Mouse (Mus musculus) heart, postnatal 4 days (tissue): ENCODE data around the gene Nat8f5. TPM values are rescaled to one million over a fixed set of nuclear protein-coding genes. Genes with fewer than 3 reads are reported as not detected.
"Not testable (repeated sequence)": the region's sequence is repeated elsewhere in the genome, so short reads cannot be mapped to it uniquely, and the experiment has no call there.

Source experiments
- DNase-seq: peaks from one replicate; pipeline ENCODE4 v3.0.0; 2021
- microRNA-seq, 2 experiments: library from miRNA; unstranded; fragments of <30 nt; microRNA quantifications; one replicate each; pipeline ENCODE4 v1.2.0; 2021 to 2022
- total RNA-seq, 2 experiments: library from RNA; stranded (reverse); gene quantifications; 2 replicates each; pipeline ENCODE4 v1.2.3; 2021

Nat8f5 gene
- total RNA-seq, 2 experiments from 2014 or later = not detected

DNA sequence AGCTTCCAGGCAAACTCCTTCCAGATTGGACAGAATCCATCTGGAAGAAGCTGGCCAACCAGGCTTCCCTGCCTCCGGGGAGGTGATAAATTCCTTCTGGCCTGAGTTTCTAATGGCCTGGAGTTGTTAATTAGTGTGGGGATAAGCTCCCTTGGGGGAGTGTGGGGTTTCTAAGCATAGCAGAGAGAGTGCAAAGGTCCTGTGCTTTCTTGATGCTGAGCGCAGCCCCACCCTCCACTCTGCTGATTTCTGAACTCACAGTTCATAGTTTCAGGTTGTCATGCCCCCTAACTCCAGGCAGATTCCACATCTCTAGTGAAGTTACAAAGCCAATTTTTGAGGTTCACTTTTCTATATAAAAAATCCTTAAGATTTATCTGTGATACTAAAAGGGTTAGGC, 14.3 kb upstream of the Nat8f5 start:
- DNase-seq = not testable (repeated sequence)

DNA sequence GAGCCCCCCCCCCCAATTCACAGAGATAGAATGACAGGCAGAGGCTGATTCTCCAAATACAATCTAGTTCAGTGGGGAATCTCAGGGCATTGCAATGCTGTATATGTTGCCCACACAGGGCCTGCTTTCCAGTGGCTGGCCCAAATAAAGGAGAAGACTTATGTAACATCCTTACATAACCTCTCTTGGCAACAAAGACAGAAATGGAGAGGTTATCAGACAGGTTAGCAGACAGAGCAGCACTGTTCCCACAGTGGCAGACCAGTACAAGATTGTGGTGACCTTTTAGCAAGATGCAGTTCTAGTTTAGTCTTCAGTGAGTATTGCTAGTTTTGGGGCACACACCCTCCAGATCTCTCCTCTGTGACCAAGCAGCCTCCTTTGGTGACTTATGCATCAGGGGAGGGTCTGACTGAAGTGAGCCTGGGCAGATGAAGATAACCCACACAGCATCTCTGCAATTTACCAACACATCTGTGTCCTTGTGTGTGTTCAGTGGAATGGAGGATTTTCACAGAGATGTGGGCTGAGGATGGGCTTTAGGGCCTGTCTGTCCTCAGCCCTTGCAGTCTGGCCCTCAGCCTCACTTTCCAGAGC, 13.8 kb upstream of the Nat8f5 start:
- DNase-seq = not testable (repeated sequence)

DNA sequence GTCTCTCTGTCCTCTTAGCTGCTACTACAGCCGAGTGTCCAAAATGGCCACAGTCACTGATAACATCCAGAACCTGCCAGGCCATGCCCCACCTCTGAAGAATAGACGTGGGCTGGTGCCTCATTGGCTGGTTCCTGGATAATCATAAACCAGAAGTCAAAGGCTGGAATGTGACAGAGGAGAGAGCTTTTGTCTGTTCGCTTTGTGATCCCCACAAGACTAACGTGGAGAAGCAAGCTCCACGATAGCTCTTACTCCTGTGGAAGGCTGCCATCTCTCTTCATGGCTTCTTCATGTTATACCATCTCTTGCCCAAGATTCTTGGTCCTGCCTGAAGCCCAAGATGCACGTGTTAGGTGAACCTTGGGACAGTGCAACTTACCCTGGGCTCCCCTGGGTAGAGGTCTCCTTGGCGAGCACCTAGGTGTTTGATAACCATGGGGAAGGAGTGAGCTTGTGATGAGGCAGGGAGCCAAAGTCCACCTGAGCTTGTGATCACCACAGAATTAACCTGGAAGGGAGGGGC, 11.1 kb upstream of the Nat8f5 start, which contains the start of gene Nat8:
TSS of gene Nat8 (minus strand) at position 287 of the 526 bp plus-strand sequence.
- no peak for DNase-seq

DNA sequence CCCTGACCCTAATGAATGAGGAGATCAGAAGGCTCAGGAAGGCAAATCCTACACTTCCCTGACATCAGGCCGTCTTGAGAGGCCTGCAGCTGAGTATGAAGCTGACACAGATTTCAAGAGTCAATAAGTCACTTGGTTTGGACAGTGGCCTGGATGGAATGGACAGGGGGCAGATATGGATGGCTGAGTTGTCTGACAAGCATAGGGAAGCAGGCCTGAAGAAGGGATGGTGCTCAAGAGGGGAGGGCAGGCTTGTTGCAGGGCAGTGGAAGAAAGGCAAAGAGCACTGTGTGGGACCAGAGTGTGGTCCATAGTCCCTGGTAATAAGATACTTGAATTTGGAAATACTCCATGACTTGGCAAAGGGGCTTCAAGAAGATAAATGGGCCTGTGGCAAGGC, 8.7 kb upstream of the Nat8f5 start:
- DNase-seq = no peak

DNA sequence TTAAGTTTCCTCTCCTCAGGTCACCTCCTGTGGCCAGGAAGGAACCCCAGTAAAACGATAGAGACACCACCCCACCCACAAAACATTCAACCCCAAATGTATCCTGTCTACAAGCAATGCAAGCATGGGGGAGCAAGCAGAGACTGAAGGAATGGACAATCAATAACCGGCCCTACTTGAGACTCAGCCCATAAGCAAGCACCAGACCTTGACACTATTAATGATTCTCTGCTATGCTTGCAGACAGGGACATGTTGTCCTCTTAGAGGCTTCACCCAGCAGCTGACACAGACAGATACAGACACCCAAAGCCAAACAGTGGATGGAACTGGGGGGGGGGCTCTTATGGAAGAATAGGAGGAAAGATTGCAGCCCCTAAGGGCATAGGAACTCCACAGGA, 5.1 kb upstream of the Nat8f5 start:
- no peak for DNase-seq

DNA sequence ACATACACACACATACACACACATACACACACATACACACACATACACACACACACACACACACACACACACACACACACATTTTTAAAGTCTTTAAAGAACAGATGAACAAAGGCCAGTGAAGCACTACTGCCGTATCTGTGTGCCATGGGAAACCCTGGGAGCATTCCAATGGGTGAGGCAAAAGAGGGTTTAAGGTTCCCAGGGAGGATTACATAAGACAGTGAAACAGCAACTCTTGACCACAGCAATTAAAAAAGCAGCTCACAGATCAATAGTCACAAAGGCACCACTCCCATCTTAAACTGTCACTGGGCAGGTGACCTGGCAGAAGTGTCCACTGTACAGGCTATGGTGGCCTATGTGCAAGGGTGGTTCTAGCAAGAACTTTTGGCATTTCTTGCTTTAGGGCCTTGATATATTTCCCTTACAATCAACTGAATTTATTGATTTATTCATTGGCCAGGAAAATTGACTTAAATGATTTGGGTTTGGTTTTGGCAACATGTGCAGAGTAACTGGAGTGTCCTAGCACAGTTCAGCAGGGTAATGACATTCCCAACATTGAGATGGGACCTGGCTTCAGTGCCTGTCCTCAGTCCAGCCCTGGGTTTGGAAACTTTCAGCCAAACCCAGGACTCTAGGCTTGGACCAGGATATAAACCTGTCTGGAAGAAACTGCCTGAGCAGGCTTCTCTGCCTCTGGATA, 2.8 kb upstream of the Nat8f5 start:
- DNase-seq = no peak

DNA sequence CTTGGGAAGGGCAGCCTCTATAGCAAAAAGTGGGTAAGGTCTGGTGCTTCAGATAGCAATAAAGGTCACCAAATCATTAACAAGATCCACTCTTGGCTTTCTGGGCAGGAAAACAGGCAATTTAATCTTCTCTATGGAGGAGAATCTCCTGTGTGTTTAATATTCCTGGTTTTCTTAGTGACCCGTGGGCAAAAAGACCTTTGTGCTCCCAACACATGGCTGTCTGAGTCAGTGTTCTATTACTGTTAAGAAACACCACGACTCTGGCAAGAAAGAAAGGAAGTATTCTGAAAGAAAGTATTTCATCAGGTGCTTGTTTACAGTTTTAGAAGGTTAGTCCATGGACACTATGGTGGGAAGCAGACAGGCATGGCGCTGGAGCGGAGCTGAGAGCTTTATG, 1.5 kb upstream of the Nat8f5 start:
- no peak for DNase-seq

DNA sequence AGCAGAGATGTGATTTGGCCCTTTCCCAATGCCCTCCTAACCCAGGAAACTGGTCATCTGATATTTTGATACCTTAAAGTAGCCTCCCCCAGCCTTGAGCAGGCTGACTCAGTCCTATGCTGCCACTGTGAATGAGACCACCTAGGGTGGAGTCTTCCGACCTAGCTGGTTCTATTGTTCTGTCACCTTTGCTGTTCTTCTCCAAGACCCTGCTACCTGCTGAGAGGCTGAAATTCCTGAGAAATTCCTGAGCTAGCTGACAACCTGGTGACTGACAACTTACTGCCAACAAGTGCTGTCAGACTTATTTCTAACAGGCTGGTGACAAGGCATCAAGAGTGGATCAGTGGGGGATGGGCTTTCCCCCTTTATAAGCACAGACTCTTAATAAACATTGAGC, 2.4 kb downstream of the Nat8f5 start:
- no peak for DNase-seq

DNA sequence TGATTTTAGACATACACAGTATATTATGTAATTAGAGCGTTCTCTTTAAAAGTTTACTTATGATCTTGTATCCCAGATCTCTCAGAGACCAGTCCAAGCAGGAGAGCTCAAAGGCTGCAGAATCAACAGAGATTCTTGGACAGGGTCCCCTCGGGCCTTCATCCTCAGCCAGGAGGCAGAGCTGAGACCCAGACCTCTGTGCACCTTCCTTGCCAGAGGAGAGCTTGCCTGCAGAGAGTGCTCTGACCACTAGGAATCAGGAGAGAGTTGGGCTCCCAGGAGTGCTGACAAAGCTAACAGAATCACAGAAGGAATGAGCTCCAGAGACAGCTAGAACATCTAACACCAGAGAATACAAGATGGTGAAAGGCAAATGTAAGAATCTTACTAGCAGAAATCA, 7.4 kb downstream of the Nat8f5 start:
- no peak for DNase-seq

DNA sequence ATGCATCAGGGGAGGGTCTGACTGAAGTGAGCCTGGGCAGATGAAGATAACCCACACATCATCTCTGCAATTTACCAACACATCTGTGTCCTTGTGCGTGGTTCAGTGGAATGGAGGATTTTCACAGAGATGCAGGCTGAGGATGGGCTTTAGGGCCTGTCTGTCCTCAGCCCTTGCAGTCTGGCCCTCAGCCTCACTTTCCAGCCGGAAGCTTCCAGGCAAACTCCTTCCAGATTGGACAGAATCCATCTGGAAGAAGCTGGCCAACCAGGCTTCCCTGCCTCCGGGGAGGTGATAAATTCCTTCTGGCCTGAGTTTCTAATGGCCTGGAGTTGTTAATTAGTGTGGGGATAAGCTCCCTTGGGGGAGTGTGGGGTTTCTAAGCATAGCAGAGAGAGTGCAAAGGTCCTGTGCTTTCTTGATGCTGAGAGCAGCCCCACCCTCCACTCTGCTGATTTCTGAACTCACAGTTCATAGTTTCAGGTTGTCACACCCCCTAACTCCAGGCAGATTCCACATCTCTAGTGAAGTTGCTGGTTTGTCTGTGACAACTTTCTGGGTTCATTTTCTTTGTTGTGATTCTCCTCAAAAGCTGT, 9.7 kb downstream of the Nat8f5 start:
- not testable (repeated sequence) for DNase-seq

DNA sequence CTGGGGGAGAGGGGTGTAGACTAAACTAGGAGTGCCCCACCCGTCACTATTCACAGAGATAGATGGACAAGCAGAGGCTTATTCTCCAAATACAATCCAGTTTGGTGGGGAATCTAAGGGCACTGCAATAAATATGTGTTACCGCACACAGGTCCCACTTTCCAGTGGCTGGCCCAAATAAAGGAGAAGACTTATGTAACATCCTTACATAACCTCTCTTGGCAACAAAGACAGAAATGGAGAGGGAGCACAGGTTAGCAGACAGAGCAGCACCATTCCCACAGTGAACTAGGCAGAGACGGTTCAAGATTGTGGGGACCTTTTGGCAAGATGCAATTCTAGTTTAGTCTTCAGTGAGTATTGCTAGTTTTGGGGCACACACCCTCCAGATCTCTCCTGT, 10.3 kb downstream of the Nat8f5 start:
- not testable (repeated sequence) for DNase-seq

DNA sequence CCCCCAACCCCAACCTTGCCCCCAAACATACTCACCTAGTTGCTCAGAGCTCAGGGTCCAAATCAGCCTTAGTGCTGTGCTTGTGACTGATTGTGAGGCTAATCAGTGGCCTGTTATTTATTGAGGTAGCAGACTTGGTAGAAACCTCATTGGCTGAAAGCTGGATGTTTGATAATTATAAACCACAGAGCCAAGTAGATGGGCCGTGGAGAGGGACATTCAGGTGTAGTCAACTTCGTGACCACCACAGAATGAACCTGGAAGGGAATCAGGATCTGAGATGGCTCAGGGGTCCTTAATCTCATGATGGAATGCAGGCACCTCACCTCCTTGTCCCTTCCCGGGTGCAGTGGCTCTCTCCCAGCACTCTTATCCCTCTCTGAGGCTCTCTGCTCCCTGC, 11.0 kb downstream of the Nat8f5 start:
- not testable (repeated sequence) for DNase-seq

DNA sequence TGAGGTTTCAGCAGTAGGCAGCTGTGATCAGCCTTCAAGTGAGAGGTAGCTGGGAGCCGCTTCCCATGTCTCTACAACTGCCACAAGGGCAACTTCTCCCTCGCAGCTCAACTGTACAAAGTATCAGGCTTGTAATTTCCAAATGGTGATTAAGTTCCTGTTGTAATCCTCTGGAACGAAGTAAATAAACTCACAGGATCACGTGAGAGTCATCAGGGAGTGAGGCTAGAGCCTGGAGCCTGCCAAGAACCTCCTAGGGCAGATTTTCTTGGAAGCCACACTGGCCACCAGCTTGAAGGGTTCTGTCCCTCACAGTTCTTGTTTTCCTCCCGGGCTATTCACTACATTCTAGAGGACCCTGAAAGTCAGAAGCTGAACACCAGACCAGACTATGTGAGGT, 17.6 kb downstream of the Nat8f5 start:
- DNase-seq = not testable (repeated sequence)

Small RNA genes within 50 kb of the gene (microRNA-seq; reads per million reads assigned to microRNA genes)
- gene Mir6375 = 0 reads per million in 2 experiments

Other genes with a start within 250 kb of the Nat8f5 start
- gene Alms1, start 233.4 kb downstream of the Nat8f5 start, total RNA-seq = 1 to 10 TPM; 5.8 to 6.5 TPM
- gene Nat8f7, start 107.8 kb downstream of the Nat8f5 start, total RNA-seq = not detected
- gene Nat8f3, start 55.2 kb downstream of the Nat8f5 start, total RNA-seq = not detected
- gene Nat8f6, start within 50 bp of the Nat8f5 start, total RNA-seq = not detected
- gene Nat8, start 11.1 kb upstream of the Nat8f5 start, total RNA-seq = not detected
- not detected for gene Nat8f2, start 48.2 kb upstream of the Nat8f5 start, total RNA-seq
- gene Nat8f4, start 83.9 kb upstream of the Nat8f5 start, total RNA-seq = 1 to 10 TPM; 1.3 to 1.8 TPM
- 10 to 100 TPM; 11.6 to 13.1 TPM for gene Tprkb, start 90.9 kb upstream of the Nat8f5 start, total RNA-seq
- 1 to 10 TPM; 2.1 to 2.4 TPM for gene Nat8f1, start 94.7 kb upstream of the Nat8f5 start, total RNA-seq
- 10 to 100 TPM; 60.0 to 69.6 TPM for gene Dusp11, start 140.7 kb upstream of the Nat8f5 start, total RNA-seq
- gene Figla, start 195.2 kb upstream of the Nat8f5 start, total RNA-seq = not detected
- 1 to 10 TPM; 2.3 to 3.3 TPM for gene Add2, start 207.7 kb upstream of the Nat8f5 start, total RNA-seq